22 mouse cellular contexts compared by ENCODE assay signal in the genomic region with DNA sequence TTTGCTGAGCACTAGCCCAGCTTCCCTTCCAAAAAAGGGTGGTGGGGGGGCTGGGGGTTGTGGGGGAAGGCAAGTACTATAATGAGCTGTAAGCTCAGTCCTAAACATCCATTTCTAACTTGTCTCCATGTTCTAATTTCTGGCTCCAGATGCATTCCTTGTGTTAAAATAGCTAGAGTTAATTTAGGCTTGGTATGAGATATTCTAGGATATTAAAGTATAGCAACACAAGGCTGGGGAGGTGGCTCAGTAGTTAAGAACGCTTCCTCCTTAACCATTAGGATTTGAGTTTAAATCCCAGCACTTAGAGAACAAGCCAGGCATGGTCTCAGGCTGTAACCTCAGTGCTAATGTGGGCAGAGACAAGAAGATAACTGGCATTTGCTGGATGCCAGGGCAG.
"Had no signal": no experiment of that assay in that cellular context is flagged by ENCODE, and none has a peak within 500 bp of the region (broad histone marks: within the 10 kb centered on the region; RNA-seq: fewer than 3 reads in every experiment).

No protein-coding gene starts in this region.

- H3K4me3 ChIP-seq: gastrocnemius, adult 2 months; heart, adult 2 months; heart, embryonic 12.5 days; hindbrain, embryonic 10.5 days; hindbrain, embryonic 12.5 days; intestine, embryonic 15.5 days; layer of hippocampus, adult 2 months; limb, embryonic 10.5 days; limb, embryonic 12.5 days; liver, embryonic 13.5 days; liver, embryonic 15.5 days had no signal

- H3K9me3 ChIP-seq: heart, embryonic 12.5 days; hindbrain, embryonic 10.5 days; hindbrain, embryonic 12.5 days; intestine, embryonic 15.5 days; limb, embryonic 10.5 days; limb, embryonic 12.5 days; liver, embryonic 13.5 days; liver, embryonic 15.5 days had no signal

- H3K27ac ChIP-seq: gastrocnemius, adult 2 months; heart, adult 2 months; hindbrain, embryonic 10.5 days; hindbrain, embryonic 12.5 days; hindbrain, embryonic 14.5 days; intestine, embryonic 15.5 days; layer of hippocampus, adult 2 months; limb, embryonic 10.5 days; limb, embryonic 12.5 days; liver, embryonic 13.5 days; liver, embryonic 15.5 days had no signal

- H3K27me3 ChIP-seq: heart, embryonic 12.5 days; hindbrain, embryonic 12.5 days; intestine, embryonic 15.5 days; limb, embryonic 12.5 days had no signal

- DNase-seq: gastrocnemius, adult 2 months; gastrocnemius, postnatal 10 days; gastrocnemius, postnatal 25 days; heart, adult 2 months; heart, postnatal 10 days; heart, postnatal 4 days; kidney, adult 18-20 months; kidney, adult 8-10 months; kidney, postnatal 10 days; kidney, postnatal 25 days; kidney, postnatal 4 days; liver; liver, embryonic 13.5 days had no signal

- H3K4me1 ChIP-seq: heart, embryonic 12.5 days; hindbrain, embryonic 10.5 days; hindbrain, embryonic 12.5 days; intestine, embryonic 15.5 days; limb, embryonic 10.5 days; limb, embryonic 12.5 days had no signal

- H3K36me3 ChIP-seq: heart, embryonic 12.5 days; hindbrain, embryonic 10.5 days; hindbrain, embryonic 12.5 days; intestine, embryonic 15.5 days; limb, embryonic 10.5 days; limb, embryonic 12.5 days; liver, embryonic 13.5 days; liver, embryonic 15.5 days had no signal
